Mouse (Mus musculus): ENCODE results near the gene Dixdc1. TPM values are rescaled to one million over a fixed set of nuclear protein-coding genes. Genes with fewer than 3 reads are reported as not detected.

Dixdc1 gene
- polyA plus RNA-seq, 1 experiment from 2014 or later = 37.2 TPM

- peaks cover 6% of the 10 kb centered on the region; the same call in 1 of the 2 replicates for H3K4me1 ChIP-seq (replicated peaks; ENCODE audit: control insufficient read depth, insufficient read depth, low read length)
- ATAC-seq (ENCODE audit: low FRiP score) (no peak), DNase-seq (ENCODE audit: low spot score) (no peak)
- H3K9ac ChIP-seq = no peak overlapping the region
- no peak overlapping the region for H3K27ac ChIP-seq
- 74% methylated on average over 6 of the region's 6 CpGs for WGBS
- no peak overlapping the region for H3K4me3 ChIP-seq (replicated peaks; ENCODE audit: low read length)
- no peaks in the 10 kb centered on the region for H3K27me3 ChIP-seq (ENCODE audit: control insufficient read depth, insufficient read depth, low read length)
- H3K4me2 ChIP-seq (replicated peaks) = no peak overlapping the region
- no peaks in the 10 kb centered on the region for H3K36me3 ChIP-seq (replicated peaks; ENCODE audit: control insufficient read depth, insufficient read depth)
- H3K9me3 ChIP-seq (ENCODE audit: control insufficient read depth, low read length) = no peaks in the 10 kb centered on the region
Observed at GRCm38 (mm10) chr9:50750706-50751105, 11.4 kb upstream of the Dixdc1 start.

GRCm38 (mm10) chr9:50746214-50746677, 6.9 kb upstream of the Dixdc1 start, which contains the start of gene 2310030G06Rik:
2310030G06Rik (minus strand) TSS chr9:50746536.
- H3K9ac ChIP-seq = peak within 1 kb of the TSS; percentile 45
- H3K4me1 ChIP-seq (replicated peaks; ENCODE audit: control insufficient read depth, insufficient read depth, low read length) = 0 out of 2 replicates have a peak, but pooled peaks cover 6% of the 10 kb centered on the region
- DNase-seq (ENCODE audit: low spot score) = no peak
- no peaks in the 10 kb centered on the region for H3K9me3 ChIP-seq (ENCODE audit: control insufficient read depth, low read length)
- 1% methylated on average over 19 of the region's 19 CpGs for WGBS
- no peak for ATAC-seq (ENCODE audit: low FRiP score)
- peak within 1 kb of the TSS; percentile 51 for H3K4me2 ChIP-seq (replicated peaks)
- peak within 1 kb of the TSS; percentile 24 for H3K4me3 ChIP-seq (replicated peaks; ENCODE audit: low read length)
- H3K36me3 ChIP-seq (replicated peaks; ENCODE audit: control insufficient read depth, insufficient read depth) = no peaks in the 10 kb centered on the region
- 0 out of 2 replicates have a peak, but pooled peaks cover 5% of the 10 kb centered on the region for H3K27me3 ChIP-seq (ENCODE audit: control insufficient read depth, insufficient read depth, low read length)
- no peak within 1 kb of the TSS for H3K27ac ChIP-seq

- Histone ChIP-seq H3K9me3 (ENCODE audit: control insufficient read depth, low read length) (no peaks in the 10 kb centered on the region), H3K9ac (peak overlapping the region; percentile 45), H3K4me2 (replicated peaks) (peak overlapping the region; percentile 51), H3K4me1 (replicated peaks; ENCODE audit: control insufficient read depth, insufficient read depth, low read length) (0 out of 2 replicates have a peak, but pooled peaks cover 6% of the 10 kb centered on the region), H3K27ac (no peak overlapping the region), H3K36me3 (replicated peaks; ENCODE audit: control insufficient read depth, insufficient read depth) (no peaks in the 10 kb centered on the region), H3K27me3 (ENCODE audit: control insufficient read depth, insufficient read depth, low read length) (0 out of 2 replicates have a peak, but pooled peaks cover 5% of the 10 kb centered on the region), H3K4me3 (replicated peaks; ENCODE audit: low read length) (peak overlapping the region; percentile 24)
- DNase-seq (ENCODE audit: low spot score) = no peak
- ATAC-seq (ENCODE audit: low FRiP score) = no peak
- 18% methylated on average over 7 of the region's 7 CpGs for WGBS
Observed at GRCm38 (mm10) chr9:50745806-50746205, 6.5 kb upstream of the Dixdc1 start.

- Histone ChIP-seq H3K4me1 (replicated peaks; ENCODE audit: control insufficient read depth, insufficient read depth, low read length) (peaks cover 15% of the 10 kb centered on the region), H3K9ac (no peak overlapping the region), H3K4me2 (replicated peaks) (no peak overlapping the region), H3K9me3 (ENCODE audit: control insufficient read depth, low read length) (no peaks in the 10 kb centered on the region), H3K27ac (no peak overlapping the region), H3K27me3 (ENCODE audit: control insufficient read depth, insufficient read depth, low read length) (0 out of 2 replicates have a peak, but pooled peaks cover 5% of the 10 kb centered on the region), H3K4me3 (replicated peaks; ENCODE audit: low read length) (no peak overlapping the region), H3K36me3 (replicated peaks; ENCODE audit: control insufficient read depth, insufficient read depth) (no peaks in the 10 kb centered on the region)
- DNase-seq (ENCODE audit: low spot score) (no peak), ATAC-seq (ENCODE audit: low FRiP score) (no peak)
- WGBS = 72% methylated on average over 2 of the region's 2 CpGs
Observed at GRCm38 (mm10) chr9:50742744-50743143, 3.4 kb upstream of the Dixdc1 start.

GRCm38 (mm10) chr9:50742261-50742660, 2.9 kb upstream of the Dixdc1 start:
- ATAC-seq (ENCODE audit: low FRiP score) (no peak), DNase-seq (ENCODE audit: low spot score) (no peak)
- H3K4me3 ChIP-seq (replicated peaks; ENCODE audit: low read length) = no peak overlapping the region
- H3K27me3 ChIP-seq (ENCODE audit: control insufficient read depth, insufficient read depth, low read length) = 0 out of 2 replicates have a peak, but pooled peaks cover 5% of the 10 kb centered on the region
- H3K4me1 ChIP-seq (replicated peaks; ENCODE audit: control insufficient read depth, insufficient read depth, low read length) = peaks cover 15% of the 10 kb centered on the region
- no peaks in the 10 kb centered on the region for H3K9me3 ChIP-seq (ENCODE audit: control insufficient read depth, low read length)
- H3K27ac ChIP-seq = no peak overlapping the region
- H3K4me2 ChIP-seq (replicated peaks) = no peak overlapping the region
- WGBS = 87% methylated on average over 3 of the region's 3 CpGs
- no peak overlapping the region for H3K9ac ChIP-seq
- no peaks in the 10 kb centered on the region for H3K36me3 ChIP-seq (replicated peaks; ENCODE audit: control insufficient read depth, insufficient read depth)

- H3K27me3 ChIP-seq (ENCODE audit: control insufficient read depth, insufficient read depth, low read length) = 0 out of 2 replicates have a peak, but pooled peaks cover 5% of the 10 kb centered on the region
- peaks cover 11% of the 10 kb centered on the region for H3K4me1 ChIP-seq (replicated peaks; ENCODE audit: control insufficient read depth, insufficient read depth, low read length)
- DNase-seq (ENCODE audit: low spot score) (no peak), ATAC-seq (ENCODE audit: low FRiP score) (no peak)
- H3K9me3 ChIP-seq (ENCODE audit: control insufficient read depth, low read length) = no peaks in the 10 kb centered on the region
- no peaks in the 10 kb centered on the region for H3K36me3 ChIP-seq (replicated peaks; ENCODE audit: control insufficient read depth, insufficient read depth)
- no peak overlapping the region for H3K9ac ChIP-seq
- H3K4me3 ChIP-seq (replicated peaks; ENCODE audit: low read length) = no peak overlapping the region
- no peak overlapping the region for H3K4me2 ChIP-seq (replicated peaks)
- WGBS = 87% methylated on average over 14 of the region's 14 CpGs
- no peak overlapping the region for H3K27ac ChIP-seq
Observed at GRCm38 (mm10) chr9:50740867-50741784, 1.8 kb upstream of the Dixdc1 start.

GRCm38 (mm10) chr9:50734989-50735388, 4.3 kb downstream of the Dixdc1 start:
- WGBS = 4% methylated on average over 9 of the region's 9 CpGs
- DNase-seq (ENCODE audit: low spot score) (peak; percentile 82), ATAC-seq (ENCODE audit: low FRiP score) (no peak)
- H3K4me1 ChIP-seq (replicated peaks; ENCODE audit: control insufficient read depth, insufficient read depth, low read length) = peaks cover 14% of the 10 kb centered on the region
- H3K9ac ChIP-seq = no peak overlapping the region
- no peaks in the 10 kb centered on the region for H3K27me3 ChIP-seq (ENCODE audit: control insufficient read depth, insufficient read depth, low read length)
- H3K4me2 ChIP-seq (replicated peaks) = peak overlapping the region; percentile 39
- no peaks in the 10 kb centered on the region for H3K9me3 ChIP-seq (ENCODE audit: control insufficient read depth, low read length)
- H3K27ac ChIP-seq = no peak overlapping the region
- no peaks in the 10 kb centered on the region for H3K36me3 ChIP-seq (replicated peaks; ENCODE audit: control insufficient read depth, insufficient read depth)
- H3K4me3 ChIP-seq (replicated peaks; ENCODE audit: low read length) = no peak overlapping the region

GRCm38 (mm10) chr9:50732560-50732959, 6.8 kb downstream of the Dixdc1 start:
- DNase-seq (ENCODE audit: low spot score) = no peak
- Histone ChIP-seq H3K9ac (no peak overlapping the region), H3K27ac (0 out of 2 replicates have a peak overlapping the region, but pooled peaks have one; percentile 14), H3K9me3 (ENCODE audit: control insufficient read depth, low read length) (no peaks in the 10 kb centered on the region), H3K4me2 (replicated peaks) (no peak overlapping the region), H3K36me3 (replicated peaks; ENCODE audit: control insufficient read depth, insufficient read depth) (no peaks in the 10 kb centered on the region), H3K4me1 (replicated peaks; ENCODE audit: control insufficient read depth, insufficient read depth, low read length) (peaks cover 14% of the 10 kb centered on the region), H3K27me3 (ENCODE audit: control insufficient read depth, insufficient read depth, low read length) (no peaks in the 10 kb centered on the region), H3K4me3 (replicated peaks; ENCODE audit: low read length) (no peak overlapping the region)
- 5% methylated on average over 4 of the region's 4 CpGs for whole genome bisulfite sequencing
- no peak for ATAC-seq (ENCODE audit: low FRiP score)

- no peak overlapping the region for H3K4me3 ChIP-seq (replicated peaks; ENCODE audit: low read length)
- no peak for ATAC-seq (ENCODE audit: low FRiP score)
- no peaks in the 10 kb centered on the region for H3K36me3 ChIP-seq (replicated peaks; ENCODE audit: control insufficient read depth, insufficient read depth)
- 70% methylated on average over 4 of the region's 4 CpGs for WGBS
- no peaks in the 10 kb centered on the region for H3K27me3 ChIP-seq (ENCODE audit: control insufficient read depth, insufficient read depth, low read length)
- H3K9me3 ChIP-seq (ENCODE audit: control insufficient read depth, low read length) = no peaks in the 10 kb centered on the region
- H3K4me1 ChIP-seq (replicated peaks; ENCODE audit: control insufficient read depth, insufficient read depth, low read length) = peaks cover 43% of the 10 kb centered on the region
- no peak overlapping the region for H3K9ac ChIP-seq
- no peak overlapping the region for H3K4me2 ChIP-seq (replicated peaks)
- no peak overlapping the region for H3K27ac ChIP-seq
- no peak for DNase-seq (ENCODE audit: low spot score)
Observed at GRCm38 (mm10) chr9:50729600-50729999, 9.7 kb downstream of the Dixdc1 start.
